Mouse (Mus musculus) 3T3-L1 (cell line): Measurements from ENCODE around the gene Rel.
A peak's percentile ranks its signal among the peaks of the same experiment; 100 is the strongest.
"Not testable (repeated sequence)": the region's sequence is repeated elsewhere in the genome, so short reads cannot be mapped to it uniquely, and the experiment has no call there.

Experiments
- DNase-seq: peaks from one replicate; pipeline ENCODE4 v3.0.0-alpha.2; 2015; ENCODE audit warnings: low read depth, low spot score

The Rel gene

DNA sequence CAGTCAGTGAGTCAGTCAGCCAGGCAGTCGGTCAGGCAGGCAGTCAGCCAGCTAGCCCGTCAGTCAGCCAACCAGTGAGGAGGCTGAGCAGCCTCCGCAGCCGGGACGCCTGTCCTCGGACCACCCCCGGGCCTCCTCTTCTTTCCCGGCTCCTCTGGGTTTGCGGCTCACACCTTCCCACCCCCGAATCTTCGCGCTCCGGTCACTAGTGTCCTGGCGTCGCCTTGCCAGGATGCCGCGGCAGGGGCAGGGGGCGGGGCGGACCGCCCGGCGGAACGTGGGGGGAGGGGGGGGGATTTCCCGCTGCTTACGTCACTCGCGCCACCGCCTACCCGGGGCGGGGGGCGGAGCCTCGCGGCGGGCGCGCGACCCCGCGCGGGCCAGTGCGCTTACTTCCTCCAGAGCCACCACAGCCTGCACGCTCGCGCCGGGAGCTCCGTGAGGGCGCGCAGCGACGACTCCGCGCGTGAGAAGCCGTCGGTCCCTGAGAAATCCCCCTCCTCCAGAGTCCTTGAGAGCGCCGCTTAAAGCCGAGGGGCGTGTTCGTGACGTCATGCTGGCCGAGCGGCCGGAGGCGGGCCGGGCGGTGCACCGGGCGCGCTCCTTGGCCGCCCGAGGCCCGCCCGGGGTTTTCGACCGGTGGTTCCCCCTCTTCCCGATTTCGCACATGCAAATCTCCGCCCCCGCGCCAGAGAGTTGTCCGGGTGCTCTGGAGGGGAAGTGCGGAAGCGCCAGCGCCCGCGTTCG lies at the start of gene Rel:
Rel (minus strand) TSS at position 211 of the 747 bp plus-strand sequence.
- peak; percentile 95 for DNase-seq

- DNase-seq, result no peak
Observed at GRCm38 (mm10) chr11:23818745-23819144, 48.0 kb upstream of the Rel start.

GRCm38 (mm10) chr11:23810741-23811140 lies 40.0 kb upstream of the Rel start:
- no peak for DNase-seq

GRCm38 (mm10) chr11:23805716-23806115 lies 34.9 kb upstream of the Rel start:
- no peak for DNase-seq

DNA sequence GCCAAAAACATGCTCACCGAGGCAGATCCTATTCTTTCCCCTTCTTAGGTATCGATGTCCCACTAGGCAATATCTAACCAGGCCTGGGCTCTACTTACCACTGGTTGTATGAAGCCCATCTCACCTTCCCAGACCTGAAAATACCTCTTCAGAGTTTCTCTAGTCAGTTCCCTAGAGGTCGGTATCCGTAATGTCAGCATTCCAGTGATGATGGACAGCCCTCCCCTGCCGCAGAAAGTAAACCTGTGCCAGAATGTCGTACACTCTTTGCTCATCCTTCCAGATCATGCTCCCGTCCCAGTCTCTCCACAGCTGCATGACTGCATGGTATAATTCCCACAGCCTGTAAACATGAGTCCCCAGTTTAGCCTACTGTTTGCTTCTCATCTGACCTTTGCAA lies 32.4 kb upstream of the Rel start:
- DNase-seq, result no peak

- DNase-seq, result no peak
Observed at GRCm38 (mm10) chr11:23802256-23802655, 31.5 kb upstream of the Rel start.

DNA sequence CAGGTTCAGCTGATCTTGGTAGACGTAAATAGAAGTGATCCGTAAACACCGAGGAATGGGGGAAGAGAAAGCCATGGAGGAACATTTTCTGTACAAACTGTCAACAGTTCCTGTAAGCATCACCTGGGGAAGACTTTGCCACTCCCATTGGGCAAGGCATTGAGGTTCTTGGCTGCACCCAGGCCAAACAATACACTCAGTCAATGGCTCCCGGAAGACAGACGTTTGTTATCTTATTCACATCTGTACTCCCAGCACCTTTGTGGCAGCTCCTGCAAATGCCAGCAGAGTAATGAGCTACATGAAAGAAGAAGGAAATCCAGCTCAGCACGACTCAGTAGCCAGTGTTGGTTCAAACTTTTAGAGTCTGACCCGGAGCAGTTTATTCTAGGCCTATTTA lies 31.1 kb upstream of the Rel start:
- no peak for DNase-seq

GRCm38 (mm10) chr11:23783677-23784076 lies 12.9 kb upstream of the Rel start:
- DNase-seq, result not testable (repeated sequence)

DNA sequence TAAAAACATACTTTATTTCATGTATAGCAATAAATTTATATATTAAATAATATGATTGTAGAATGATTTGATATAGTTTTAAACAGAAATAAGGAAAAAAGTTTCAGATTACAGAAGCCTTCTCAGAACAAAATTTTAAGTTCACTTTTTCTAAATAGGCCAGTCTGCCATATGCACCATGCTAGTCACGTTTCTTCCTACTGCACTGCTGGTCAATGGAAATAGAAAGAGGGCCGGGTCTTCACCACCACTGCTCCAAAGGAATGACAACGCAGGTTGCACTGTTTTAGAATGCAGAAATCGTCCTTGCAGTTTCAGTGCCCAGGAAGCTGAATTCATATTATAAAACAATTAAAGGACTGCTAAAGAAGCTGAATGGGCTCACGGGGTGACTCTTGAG lies 12.3 kb upstream of the Rel start:
- no peak for DNase-seq

DNA sequence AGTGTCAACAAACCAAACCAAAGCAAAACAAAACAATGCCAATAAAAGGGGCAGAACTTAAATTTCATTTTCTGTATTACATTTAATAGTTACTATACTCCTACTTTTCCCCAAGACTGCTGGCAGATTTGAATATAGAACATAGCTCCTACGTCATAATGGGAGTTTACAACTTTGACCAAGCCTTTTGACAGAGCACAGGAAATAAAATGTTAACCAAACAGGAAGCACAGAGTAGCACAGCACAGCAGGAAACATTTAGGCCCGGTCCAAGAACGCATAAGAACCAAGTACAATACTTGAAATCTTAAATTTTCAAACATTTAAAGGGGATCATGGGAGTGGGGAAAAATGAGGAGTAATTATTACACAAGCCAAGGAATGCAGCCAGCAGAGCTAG lies 11.3 kb upstream of the Rel start:
- no peak for DNase-seq

- no peak for DNase-seq
Observed at GRCm38 (mm10) chr11:23778787-23779201, 8.0 kb upstream of the Rel start.

- no peak for DNase-seq
Observed at GRCm38 (mm10) chr11:23772471-23772870, 1.7 kb upstream of the Rel start.

GRCm38 (mm10) chr11:23771507-23772097 lies 832 bp upstream of the Rel start:
- DNase-seq, result no peak

GRCm38 (mm10) chr11:23770510-23770759 lies 335 bp downstream of the Rel start:
- no peak for DNase-seq

DNA sequence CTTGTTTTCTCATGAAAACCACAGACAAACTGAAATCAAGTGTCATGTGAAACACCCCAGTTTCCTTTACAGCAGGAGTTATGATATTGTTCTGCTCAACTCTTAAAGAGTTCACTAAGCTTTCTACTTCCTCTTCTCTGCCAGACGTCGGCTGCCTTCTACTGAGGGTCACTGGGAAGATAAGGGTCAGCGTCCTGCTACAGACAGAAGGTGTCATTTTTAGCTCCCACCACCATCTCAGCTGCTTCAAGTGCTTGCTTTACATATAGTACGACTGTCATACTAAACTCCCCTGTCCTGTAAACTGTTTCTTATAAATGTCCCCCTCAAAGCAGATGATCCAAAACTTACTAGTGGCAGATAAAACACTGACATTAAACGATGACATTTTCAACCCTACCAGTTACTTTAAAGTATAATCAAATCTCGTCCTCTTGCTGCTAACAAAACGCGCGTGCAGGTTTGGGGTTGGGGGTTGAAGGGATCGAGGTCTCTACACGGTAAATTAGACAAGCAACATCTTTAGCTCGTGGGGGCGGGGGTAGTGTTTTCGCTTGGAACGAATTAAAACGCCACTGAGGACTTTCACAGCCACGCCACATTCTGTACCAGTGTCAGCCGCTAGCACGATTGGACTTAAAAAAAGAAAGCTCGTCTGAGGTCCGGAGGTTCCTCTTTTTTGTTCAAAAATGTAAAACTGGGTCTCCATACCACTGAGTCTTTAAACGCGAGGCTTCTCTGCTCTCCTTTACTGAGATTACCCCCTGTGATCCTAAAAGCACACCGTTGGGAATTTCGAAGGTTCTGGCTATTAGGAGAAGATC lies 872 bp downstream of the Rel start:
- peak; percentile 43 for DNase-seq

DNA sequence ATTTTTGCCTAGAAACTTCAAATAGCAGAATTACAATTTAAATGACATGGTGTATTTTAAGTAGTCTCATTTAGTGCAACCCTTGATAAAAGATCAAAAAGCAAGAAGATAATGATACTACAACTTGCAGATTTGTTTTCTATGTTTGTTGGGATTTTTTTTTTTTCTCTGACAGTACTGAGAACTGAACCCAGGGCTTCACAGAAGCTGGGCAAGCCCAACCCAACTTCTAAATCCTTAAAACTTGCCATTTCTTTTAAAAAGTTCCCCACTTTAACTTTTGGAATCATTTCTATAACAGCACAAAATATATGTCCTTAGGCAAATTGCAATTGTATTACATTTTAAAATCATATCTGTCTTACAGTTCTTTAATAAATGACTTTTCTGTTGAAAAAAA lies 1.7 kb downstream of the Rel start:
- peak; percentile 4 for DNase-seq

DNA sequence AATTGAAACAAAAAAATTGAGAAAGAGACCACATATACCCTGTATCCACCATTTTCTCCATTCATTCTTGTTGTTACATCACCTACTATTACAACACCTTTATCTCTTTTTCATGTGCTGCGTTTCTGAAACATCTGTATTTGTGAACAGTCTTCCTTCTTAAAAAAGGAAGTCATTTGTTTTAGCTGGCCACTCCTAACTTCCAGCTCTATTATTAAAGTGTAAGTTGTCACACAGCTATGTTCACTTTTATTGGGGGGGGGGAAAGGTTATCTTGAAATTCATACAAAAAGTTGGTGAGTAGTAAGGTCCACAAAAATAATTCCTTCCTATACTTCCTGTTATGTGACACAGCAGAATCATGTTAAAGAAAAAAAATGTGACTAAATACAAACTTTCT lies 2.8 kb downstream of the Rel start:
- DNase-seq, result no peak

- not testable (repeated sequence) for DNase-seq
Observed at GRCm38 (mm10) chr11:23767369-23767768, 3.4 kb downstream of the Rel start.

DNA sequence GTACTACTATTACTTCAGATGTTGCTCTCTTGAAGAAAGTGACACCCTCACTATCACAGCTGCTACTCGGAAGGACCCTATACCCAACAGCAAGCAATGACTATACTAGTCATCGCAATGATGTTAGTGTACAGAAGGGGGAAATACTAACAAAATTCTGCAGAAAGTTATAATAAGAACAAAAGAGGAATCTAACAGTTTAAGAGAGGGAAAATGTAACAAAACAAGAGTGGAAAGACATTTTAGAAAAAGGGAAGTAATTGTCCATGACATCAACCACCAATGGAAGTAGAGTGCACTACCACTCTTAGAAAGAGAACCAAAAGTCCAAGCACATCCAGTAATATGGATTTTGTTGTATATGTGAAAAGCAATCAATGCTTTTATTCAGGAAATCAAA lies 8.1 kb downstream of the Rel start:
- no peak for DNase-seq

DNA sequence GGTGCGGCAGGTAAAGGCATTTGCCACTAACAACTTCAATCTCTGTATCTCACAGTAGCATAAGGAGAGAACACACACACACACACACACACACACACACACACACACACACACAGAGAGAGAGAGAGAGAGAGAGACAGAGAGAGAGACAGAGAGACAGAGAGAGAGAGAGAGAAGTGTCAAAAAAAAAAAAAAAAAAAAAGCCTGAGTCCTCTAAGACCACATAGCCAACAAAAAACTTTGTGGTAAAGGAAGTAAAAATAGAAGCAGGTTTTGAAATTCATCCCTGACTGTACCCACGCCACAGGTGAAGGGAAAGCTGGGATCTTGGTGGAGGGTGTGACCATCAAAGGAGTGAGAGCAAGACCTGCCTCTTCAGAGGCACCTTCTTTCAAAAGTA lies 12.6 kb downstream of the Rel start:
- no peak for DNase-seq

- peak; percentile 10 for DNase-seq
Observed at GRCm38 (mm10) chr11:23754329-23754728, 16.4 kb downstream of the Rel start.

DNA sequence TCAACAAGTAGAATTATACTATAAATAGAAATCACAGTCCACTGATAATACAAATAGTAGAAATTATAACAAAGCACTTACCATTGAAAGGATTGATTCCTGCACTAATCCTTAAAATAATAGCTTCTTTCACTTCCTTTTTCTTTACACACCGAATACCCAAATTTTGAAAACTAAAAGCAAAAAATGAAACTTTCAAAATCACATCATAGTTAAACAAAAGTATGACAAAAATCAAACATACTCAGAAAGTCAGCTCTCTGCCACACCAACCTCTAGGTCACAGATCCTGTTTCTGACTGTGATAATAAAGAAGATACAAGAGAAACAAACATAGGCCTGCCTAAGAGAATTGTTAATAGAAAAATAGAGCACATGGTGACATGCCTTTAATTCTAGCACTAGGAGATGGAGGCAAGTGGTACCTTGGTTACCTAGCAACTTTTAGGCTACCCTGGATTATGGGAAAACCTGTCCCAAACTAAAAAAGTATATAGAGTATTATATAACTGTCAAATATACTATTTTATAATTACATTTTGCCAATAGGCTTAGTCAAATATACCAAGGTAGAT lies 17.5 kb downstream of the Rel start:
- DNase-seq, result no peak

GRCm38 (mm10) chr11:23746102-23746501 lies 24.7 kb downstream of the Rel start:
- peak; percentile 62 for DNase-seq
